Mouse (Mus musculus): ENCODE data around the gene Morc2a.

GRCm38 (mm10) chr11:3679771-3680170, 30.8 kb downstream of the Morc2a start:
- TF ChIP-seq CTCF (conservative IDR thresholded peaks at IDR 0.05; ENCODE audit: low read length) (no peak), NANOG (IDR thresholded peaks at IDR 0.05; ENCODE audit: borderline replicate concordance, low read length) (no peak), POU5F1 (IDR thresholded peaks at IDR 0.05; ENCODE audit: borderline replicate concordance, low read length) (no peak)
